Mouse (Mus musculus) spleen, postnatal 4 days (tissue): Measurements from ENCODE around the gene Osbpl6.
"Not testable (repeated sequence)": the region's sequence is repeated elsewhere in the genome, so short reads cannot be mapped to it uniquely, and the experiment has no call there.

Source experiments
- DNase-seq, 2 experiments: peaks; one replicate each; pipeline ENCODE4 v3.0.0; 2022; ENCODE audit warnings: low spot score in 2 of 2

Osbpl6 gene

GRCm38 (mm10) chr2:76563862-76564261 lies 157.6 kb downstream of the Osbpl6 start:
- DNase-seq = no peak

GRCm38 (mm10) chr2:76566933-76567551 lies 160.7 kb downstream of the Osbpl6 start:
- no peak for DNase-seq

GRCm38 (mm10) chr2:76571543-76571942 lies 165.2 kb downstream of the Osbpl6 start:
- DNase-seq = no peak

GRCm38 (mm10) chr2:76578911-76579310 lies 172.6 kb downstream of the Osbpl6 start:
- DNase-seq = no peak

- DNase-seq = no peak
Observed at GRCm38 (mm10) chr2:76585090-76585489, 178.8 kb downstream of the Osbpl6 start.

- DNase-seq = no peak
Observed at GRCm38 (mm10) chr2:76586906-76587305, 180.6 kb downstream of the Osbpl6 start.

- no peak for DNase-seq
Observed at GRCm38 (mm10) chr2:76590221-76590620, 183.9 kb downstream of the Osbpl6 start.

- DNase-seq = no peak
Observed at GRCm38 (mm10) chr2:76592401-76592924, 186.2 kb downstream of the Osbpl6 start.

- no peak for DNase-seq
Observed at GRCm38 (mm10) chr2:76597521-76597920, 191.2 kb downstream of the Osbpl6 start.

- DNase-seq = no peak
Observed at GRCm38 (mm10) chr2:76599214-76599613, 192.9 kb downstream of the Osbpl6 start.

GRCm38 (mm10) chr2:76602256-76602655 lies 195.9 kb downstream of the Osbpl6 start:
- no peak for DNase-seq

GRCm38 (mm10) chr2:76606704-76607103 lies 200.4 kb downstream of the Osbpl6 start:
- no peak for DNase-seq

- no peak for DNase-seq
Observed at GRCm38 (mm10) chr2:76610326-76611104, 204.2 kb downstream of the Osbpl6 start.

- no peak for DNase-seq
Observed at GRCm38 (mm10) chr2:76611996-76612395, 205.7 kb downstream of the Osbpl6 start.

- no peak for DNase-seq
Observed at GRCm38 (mm10) chr2:76618078-76618477, 211.8 kb downstream of the Osbpl6 start.

GRCm38 (mm10) chr2:76620188-76620587 lies 213.9 kb downstream of the Osbpl6 start:
- no peak for DNase-seq

GRCm38 (mm10) chr2:76621724-76622123 lies 215.4 kb downstream of the Osbpl6 start:
- no peak for DNase-seq

- DNase-seq = not testable (repeated sequence)
Observed at GRCm38 (mm10) chr2:76622316-76622715, 216.0 kb downstream of the Osbpl6 start.

- DNase-seq = no peak
Observed at GRCm38 (mm10) chr2:76630293-76630692, 224.0 kb downstream of the Osbpl6 start.

GRCm38 (mm10) chr2:76631600-76631999 lies 225.3 kb downstream of the Osbpl6 start:
- no peak for DNase-seq

- no peak for DNase-seq
Observed at GRCm38 (mm10) chr2:76639637-76640036, 233.3 kb downstream of the Osbpl6 start.

- DNase-seq = no peak
Observed at GRCm38 (mm10) chr2:76643801-76644200, 237.5 kb downstream of the Osbpl6 start.

GRCm38 (mm10) chr2:76647441-76647869 lies 241.1 kb downstream of the Osbpl6 start:
- DNase-seq = peak in 1 of 2 experiments; percentile 66
